Mouse (Mus musculus): ENCODE results near the gene Tlr6.

DNA sequence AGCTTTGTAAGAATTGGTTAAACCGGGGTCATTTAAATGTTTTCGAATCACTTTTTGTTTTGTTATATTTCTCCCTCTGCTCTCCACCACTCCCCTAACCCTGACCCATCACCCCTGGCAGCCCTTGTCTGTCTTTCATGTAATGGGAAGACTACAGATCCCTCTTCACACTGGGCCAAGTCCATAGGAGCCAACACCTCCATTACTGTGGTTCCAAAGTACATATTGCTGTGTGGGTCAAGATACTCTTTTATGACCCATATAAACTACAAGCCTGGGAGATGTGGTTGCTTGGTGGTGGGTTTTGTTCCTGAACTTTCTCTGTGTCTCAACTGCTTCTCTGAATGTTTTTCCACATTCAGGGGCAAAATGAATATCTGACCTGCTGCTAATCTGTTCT lies 35.5 kb upstream of the Tlr6 start:
- TF ChIP-seq CTCF (IDR thresholded peaks at IDR 0.05; ENCODE audit: low read depth, low read length) (no peak), POLR2A (IDR thresholded peaks at IDR 0.05; ENCODE audit: borderline replicate concordance, low read depth, low read length) (no peak)
